Mouse (Mus musculus) myocyte (in vitro differentiated cells): ENCODE results near the gene Runx2. TPM values are rescaled to one million over a fixed set of nuclear protein-coding genes. Genes with fewer than 3 reads are reported as not detected.

Source experiments
- H3K27me3 ChIP-seq: one replicate; pipeline ENCODE4 v1.6.1; 2011; ENCODE audit not compliant: control insufficient read depth, insufficient read depth, insufficient read length
- H3K36me3 ChIP-seq: one replicate; pipeline ENCODE4 v1.6.1; 2011; ENCODE audit not compliant: control insufficient read depth, insufficient read depth
- H3K4me2 ChIP-seq: one replicate; pipeline ENCODE4 v1.6.1; 2011; ENCODE audit warnings: low read depth, control low read depth
- H3K4me3 ChIP-seq: one replicate; pipeline ENCODE4 v1.5.1; 2011; ENCODE audit warnings: mild to moderate bottlenecking, control low read depth, moderate library complexity
- H3K79me2 ChIP-seq: one replicate; pipeline ENCODE4 v1.6.1; 2011; ENCODE audit not compliant: control insufficient read depth, insufficient read depth
- H3ac ChIP-seq: one replicate; pipeline ENCODE4 v1.6.1; 2011; ENCODE audit not compliant: control insufficient read depth, insufficient read length
- CEBPB ChIP-seq: IDR thresholded peaks from 2 replicates; pipeline ENCODE4 v1.6.1; 2011; ENCODE audit warnings: mild to moderate bottlenecking, moderate library complexity; ENCODE audit not compliant: poor library complexity, insufficient read depth, severe bottlenecking
- E2F4 ChIP-seq: IDR thresholded peaks from one replicate; pipeline ENCODE4 v1.6.1; 2011; ENCODE audit warnings: mild to moderate bottlenecking, control low read depth, moderate library complexity; ENCODE audit not compliant: insufficient read depth
- MAX ChIP-seq: IDR thresholded peaks from one replicate; pipeline ENCODE4 v1.6.1; 2011; ENCODE audit warnings: low read depth, mild to moderate bottlenecking, control low read depth
- MYOD1 ChIP-seq, 3 experiments: IDR thresholded peaks; one replicate each; pipeline ENCODE4 v1.6.1; 2011; ENCODE audit warnings: control low read depth in 2 of 3, low read depth in 2 of 3, mild to moderate bottlenecking in 2 of 3, moderate library complexity in 1 of 3; ENCODE audit not compliant: insufficient read length in 2 of 3, control insufficient read depth in 1 of 3
- MYOG ChIP-seq, 3 experiments: IDR thresholded peaks; one replicate each; pipeline ENCODE4 v1.6.1; 2011; ENCODE audit warnings: control low read depth in 2 of 3, low read depth in 2 of 3, mild to moderate bottlenecking in 2 of 3; ENCODE audit not compliant: insufficient read length in 2 of 3, control insufficient read depth in 1 of 3, insufficient read depth in 1 of 3
- POLR2A ChIP-seq: IDR thresholded peaks from one replicate; pipeline ENCODE4 v1.6.1; 2011; ENCODE audit warnings: low read depth, mild to moderate bottlenecking, control low read depth, moderate library complexity; ENCODE audit not compliant: insufficient read length
- POLR2AphosphoS2 ChIP-seq: IDR thresholded peaks from one replicate; pipeline ENCODE4 v1.6.1; 2011; ENCODE audit warnings: low read depth, control low read depth; ENCODE audit not compliant: insufficient read length
- REST ChIP-seq: IDR thresholded peaks from one replicate; pipeline ENCODE4 v1.6.1; 2011; ENCODE audit warnings: mild to moderate bottlenecking, control low read depth, moderate library complexity; ENCODE audit not compliant: insufficient read depth, insufficient read length
- SRF ChIP-seq: IDR thresholded peaks from one replicate; pipeline ENCODE4 v1.6.1; 2011; ENCODE audit warnings: low read depth; ENCODE audit not compliant: control insufficient read depth, insufficient read length
- TCF12 ChIP-seq: IDR thresholded peaks from one replicate; pipeline ENCODE4 v1.6.1; 2011; ENCODE audit warnings: mild to moderate bottlenecking, control low read depth; ENCODE audit not compliant: poor library complexity, insufficient read depth, severe bottlenecking
- TCF3 ChIP-seq: IDR thresholded peaks from one replicate; pipeline ENCODE4 v1.6.1; 2011; ENCODE audit warnings: low read depth, control low read depth; ENCODE audit not compliant: insufficient read length
- USF1 ChIP-seq: IDR thresholded peaks from one replicate; pipeline ENCODE4 v1.6.1; 2011; ENCODE audit warnings: low read depth, mild to moderate bottlenecking, control low read depth, moderate library complexity
- polyA plus RNA-seq: library from polyadenylated mRNA; unstranded; fragments of >200 nt; fragmentation: generic; extraction: Trizol; gene quantifications from one replicate; pipeline ENCODE4 v1.2.1, GENCODE M21; 2012; ENCODE audit warnings: missing spikeins

Runx2 gene
- polyA plus RNA-seq, 1 experiment: 6.7 TPM

- H3K79me2 ChIP-seq: no peaks in the 10 kb centered on the region
- TF ChIP-seq MAX: no peak
- TF ChIP-seq MYOG (IDR thresholded peaks at IDR 0.05; ENCODE audit: control insufficient read depth in 1 of 3, insufficient read depth in 1 of 3, insufficient read length in 2 of 3, low read depth in 2 of 3): no peak
- TF ChIP-seq REST: no peak
- TF ChIP-seq SRF: no peak
- no peak for TF ChIP-seq TCF3
- TF ChIP-seq MYOD1 (IDR thresholded peaks at IDR 0.05; ENCODE audit: control insufficient read depth in 1 of 3, insufficient read length in 2 of 3, low read depth in 2 of 3): no peak
- no peak for TF ChIP-seq POLR2A
- no peak for TF ChIP-seq USF1
- TF ChIP-seq E2F4: no peak
- TF ChIP-seq POLR2AphosphoS2: no peak
- TF ChIP-seq TCF12: no peak
- no peak for TF ChIP-seq CEBPB
- H3ac ChIP-seq: no peak overlapping the region
- H3K4me3 ChIP-seq: no peak overlapping the region
- no peak overlapping the region for H3K4me2 ChIP-seq
- H3K27me3 ChIP-seq: no peaks in the 10 kb centered on the region
- H3K36me3 ChIP-seq: peaks cover 7% of the 10 kb centered on the region
Measured at GRCm38 (mm10) chr17:44606245-44606644, 208.4 kb downstream of the Runx2 start.

- no peaks in the 10 kb centered on the region for H3K27me3 ChIP-seq
- peaks cover 7% of the 10 kb centered on the region for H3K36me3 ChIP-seq
- no peaks in the 10 kb centered on the region for H3K79me2 ChIP-seq
- H3ac ChIP-seq: no peak overlapping the region
- TF ChIP-seq POLR2AphosphoS2: no peak
- no peak for TF ChIP-seq MAX
- TF ChIP-seq SRF: no peak
- no peak for TF ChIP-seq MYOG (IDR thresholded peaks at IDR 0.05; ENCODE audit: control insufficient read depth in 1 of 3, insufficient read depth in 1 of 3, insufficient read length in 2 of 3, low read depth in 2 of 3)
- TF ChIP-seq POLR2A: no peak
- no peak overlapping the region for H3K4me2 ChIP-seq
- H3K4me3 ChIP-seq: no peak overlapping the region
Measured at GRCm38 (mm10) chr17:44605749-44606148, 208.8 kb downstream of the Runx2 start.

GRCm38 (mm10) chr17:44603170-44603569 is 211.4 kb downstream of the Runx2 start:
- TF ChIP-seq SRF (no peak), POLR2AphosphoS2 (no peak), MAX (no peak), TCF12 (no peak), USF1 (no peak), E2F4 (no peak), CEBPB (no peak), REST (no peak)
- no peak overlapping the region for H3K4me2 ChIP-seq
- peaks cover 7% of the 10 kb centered on the region for H3K36me3 ChIP-seq
- H3K4me3 ChIP-seq: no peak overlapping the region
- no peak overlapping the region for H3ac ChIP-seq
- H3K27me3 ChIP-seq: no peaks in the 10 kb centered on the region
- no peaks in the 10 kb centered on the region for H3K79me2 ChIP-seq

- H3K36me3 ChIP-seq: no peaks in the 10 kb centered on the region
- TF ChIP-seq E2F4 (no peak), MAX (no peak), USF1 (no peak), MYOG (IDR thresholded peaks at IDR 0.05; ENCODE audit: control insufficient read depth in 1 of 3, insufficient read depth in 1 of 3, insufficient read length in 2 of 3, low read depth in 2 of 3) (no peak), SRF (no peak), TCF12 (no peak), TCF3 (no peak), MYOD1 (IDR thresholded peaks at IDR 0.05; ENCODE audit: control insufficient read depth in 1 of 3, insufficient read length in 2 of 3, low read depth in 2 of 3) (no peak), POLR2AphosphoS2 (no peak), REST (no peak)
- H3K4me3 ChIP-seq: no peak overlapping the region
- no peaks in the 10 kb centered on the region for H3K79me2 ChIP-seq
- H3ac ChIP-seq: no peak overlapping the region
- no peaks in the 10 kb centered on the region for H3K27me3 ChIP-seq
- no peak overlapping the region for H3K4me2 ChIP-seq
Measured at GRCm38 (mm10) chr17:44601317-44602021, 213.1 kb downstream of the Runx2 start.

- no peak overlapping the region for H3ac ChIP-seq
- TF ChIP-seq CEBPB: no peak
- no peak for TF ChIP-seq USF1
- TF ChIP-seq TCF12: no peak
- TF ChIP-seq REST: no peak
- no peak for TF ChIP-seq MAX
- TF ChIP-seq E2F4: no peak
- no peaks in the 10 kb centered on the region for H3K36me3 ChIP-seq
- no peaks in the 10 kb centered on the region for H3K79me2 ChIP-seq
- no peaks in the 10 kb centered on the region for H3K27me3 ChIP-seq
- H3K4me3 ChIP-seq: no peak overlapping the region
- peak overlapping the region; percentile 61 for H3K4me2 ChIP-seq
Measured at GRCm38 (mm10) chr17:44599856-44600255, 214.7 kb downstream of the Runx2 start.
